Mouse (Mus musculus) olfactory bulb, adult 2 months (tissue): Measurements from ENCODE around the gene Adprh.

Source experiments
- CTCF ChIP-seq: fragments of 200-500 bp; IDR thresholded peaks from 2 replicates; pipeline ENCODE4 v1.5.1; 2012; ENCODE audit warnings: low read depth, mild to moderate bottlenecking, low read length, moderate library complexity; ENCODE audit not compliant: insufficient read depth
- POLR2A ChIP-seq: fragments of 200-500 bp; IDR thresholded peaks from 2 replicates; pipeline ENCODE4 v1.6.1; 2012; ENCODE audit warnings: mild to moderate bottlenecking, low read depth, low read length, moderate library complexity; ENCODE audit not compliant: insufficient read depth

- TF ChIP-seq CTCF (no peak), POLR2A (peak; percentile 95)
Measured at GRCm38 (mm10) chr16:38452442-38453202, at the start of gene Adprh.
